Mouse (Mus musculus) lung, postnatal 0 days (tissue): ENCODE results near the gene Slc12a9.

Experiments used
- CTCF ChIP-seq: IDR thresholded peaks from 2 replicates; pipeline ENCODE4 v1.5.1; 2016; ENCODE audit warnings: antibody characterized with exemption, mild to moderate bottlenecking
- EP300 ChIP-seq: IDR thresholded peaks from 2 replicates; pipeline ENCODE4 v1.6.1; 2016; ENCODE audit warnings: antibody characterized with exemption, mild to moderate bottlenecking, control low read depth

- no peak for TF ChIP-seq CTCF
- TF ChIP-seq EP300, result no peak
These were observed 41.9 kb downstream of the Slc12a9 start for GRCm38 (mm10) chr5:137291381-137291926.
